Mouse (Mus musculus) MEL (cell line): Measurements from ENCODE around the gene Ephb3.
"Not testable (repeated sequence)": the region's sequence is repeated elsewhere in the genome, so short reads cannot be mapped to it uniquely, and the experiment has no call there.

Experiments
- CTCF ChIP-seq, 3 experiments: IDR thresholded peaks in 2 of 3; conservative IDR thresholded peaks in 1 of 3; 2 replicates each; pipeline ENCODE4 v1.5.1; 2011 to 2012; ENCODE audit warnings: low read length in 3 of 3, low read depth in 2 of 3, mild to moderate bottlenecking in 2 of 3, improper control_type of control experiment in 1 of 3, inconsistent platforms in 1 of 3, mixed read lengths in 1 of 3, moderate library complexity in 1 of 3; ENCODE audit not compliant: control insufficient read depth in 1 of 3, insufficient read depth in 1 of 3, poor library complexity in 1 of 3, severe bottlenecking in 1 of 3
- ELF1 ChIP-seq: IDR thresholded peaks from 2 replicates; pipeline ENCODE4 v1.6.1; 2014; ENCODE audit warnings: low read depth, mild to moderate bottlenecking, inconsistent platforms, low read length, improper control_type of control experiment, moderate library complexity
- EP300 ChIP-seq, 2 experiments: IDR thresholded peaks; 2 replicates each; pipeline ENCODE4 v1.6.1; 2011; ENCODE audit warnings: improper control_type of control experiment in 2 of 2, low read length in 2 of 2, low read depth in 1 of 2, mild to moderate bottlenecking in 1 of 2
- GABPA ChIP-seq: IDR thresholded peaks from 2 replicates; pipeline ENCODE4 v1.6.1; 2012; ENCODE audit warnings: low read depth, mild to moderate bottlenecking, inconsistent platforms, low read length, improper control_type of control experiment, moderate library complexity
- MYC ChIP-seq: IDR thresholded peaks from 2 replicates; pipeline ENCODE4 v1.6.1; 2011; ENCODE audit warnings: low read depth, mild to moderate bottlenecking, low read length, improper control_type of control experiment, moderate library complexity
- NELFE ChIP-seq: IDR thresholded peaks from 2 replicates; pipeline ENCODE4 v1.6.1; 2011; ENCODE audit warnings: low read depth, low read length, improper control_type of control experiment
- POLR2A ChIP-seq, 2 experiments: IDR thresholded peaks; 2 replicates each; pipeline ENCODE4 v1.6.1; 2011 to 2012; ENCODE audit warnings: low read length in 2 of 2, mild to moderate bottlenecking in 2 of 2, control low read depth in 1 of 2, improper control_type of control experiment in 1 of 2, low read depth in 1 of 2, moderate library complexity in 1 of 2; ENCODE audit not compliant: control insufficient read depth in 1 of 2, insufficient read depth in 1 of 2, poor library complexity in 1 of 2
- POLR2AphosphoS5 ChIP-seq: IDR thresholded peaks from 2 replicates; pipeline ENCODE4 v1.6.1; 2012; ENCODE audit warnings: low read depth, borderline replicate concordance, mild to moderate bottlenecking, inconsistent platforms, low read length, moderate library complexity, mixed read lengths
- UBTF ChIP-seq: IDR thresholded peaks from 2 replicates; pipeline ENCODE4 v1.6.1; 2012; ENCODE audit warnings: low read depth, mild to moderate bottlenecking, inconsistent platforms, low read length, improper control_type of control experiment, moderate library complexity, borderline replicate concordance; ENCODE audit not compliant: insufficient read depth
- USF1 ChIP-seq: IDR thresholded peaks from 2 replicates; pipeline ENCODE4 v1.6.1; 2014; ENCODE audit warnings: low read depth, mild to moderate bottlenecking, inconsistent platforms, low read length, improper control_type of control experiment, moderate library complexity
- ZC3H11A ChIP-seq: IDR thresholded peaks from 2 replicates; pipeline ENCODE4 v1.6.1; 2012; ENCODE audit warnings: low read depth, mild to moderate bottlenecking, inconsistent platforms, low read length, improper control_type of control experiment
- ZMIZ1 ChIP-seq: IDR thresholded peaks from 2 replicates; pipeline ENCODE4 v1.6.1; 2012; ENCODE audit warnings: low read depth, mild to moderate bottlenecking, inconsistent platforms, low read length, improper control_type of control experiment, moderate library complexity

GRCm38 (mm10) chr16:21156261-21156660 is 48.3 kb upstream of the Ephb3 start:
- TF ChIP-seq USF1; NELFE; ZC3H11A; POLR2A (IDR thresholded peaks at IDR 0.05; ENCODE audit: control insufficient read depth in 1 of 2, insufficient read depth in 1 of 2, low read depth in 1 of 2, low read length in 2 of 2, poor library complexity in 1 of 2); CTCF (IDR thresholded peaks at IDR 0.05 in 2 of 3, conservative IDR thresholded peaks at IDR 0.05 in 1 of 3; ENCODE audit: control insufficient read depth in 1 of 3, insufficient read depth in 1 of 3, low read depth in 2 of 3, low read length in 3 of 3, poor library complexity in 1 of 3, severe bottlenecking in 1 of 3); POLR2AphosphoS5; ZMIZ1; UBTF; MYC; EP300 (IDR thresholded peaks at IDR 0.05; ENCODE audit: low read depth in 1 of 2, low read length in 2 of 2); ELF1; GABPA: not testable (repeated sequence)
